Mouse (Mus musculus) inflammation-experienced regulatory T-cells, adult 6 months (primary cell): Measurements from ENCODE around the gene Pou5f2. TPM values are rescaled to one million over a fixed set of nuclear protein-coding genes. Genes with fewer than 3 reads are reported as not detected.

Experiments
- ATAC-seq: one replicate; pipeline ENCODE4 v1.8.0; 2017
- polyA plus RNA-seq, 3 experiments: library from polyadenylated mRNA; unstranded; fragments of 100-300 nt; shearing (Covaris generic); gene quantifications; one replicate each; pipeline ENCODE4 v1.2.1; 2017

Gene Pou5f2
- 10 to 100 TPM in 2 of 3 experiments, 1 to 10 TPM in 1; 4.7 to 14.9 (median 11.8) TPM for polyA plus RNA-seq

GRCm38 (mm10) chr13:78024683-78025294 lies at the start of gene Pou5f2:
TSS of gene Pou5f2 (plus strand) at chr13:78024902.
- no peak for ATAC-seq

GRCm38 (mm10) chr13:77976248-77976647 lies 48.5 kb upstream of the Pou5f2 start:
- ATAC-seq: no peak

GRCm38 (mm10) chr13:77977121-77977520 lies 47.6 kb upstream of the Pou5f2 start:
- no peak for ATAC-seq

GRCm38 (mm10) chr13:77982105-77982851 lies 42.4 kb upstream of the Pou5f2 start:
- no peak for ATAC-seq

GRCm38 (mm10) chr13:77982852-77983202 lies 41.9 kb upstream of the Pou5f2 start:
- ATAC-seq: no peak

- no peak for ATAC-seq
These were observed 33.4 kb upstream of the Pou5f2 start for GRCm38 (mm10) chr13:77991189-77991886.

GRCm38 (mm10) chr13:78004649-78005048 lies 20.1 kb upstream of the Pou5f2 start:
- no peak for ATAC-seq

- no peak for ATAC-seq
These were observed 19.4 kb upstream of the Pou5f2 start for GRCm38 (mm10) chr13:78005344-78005743.

- no peak for ATAC-seq
These were observed 14.5 kb upstream of the Pou5f2 start for GRCm38 (mm10) chr13:78010176-78010575.

GRCm38 (mm10) chr13:78032821-78033220 lies 8.1 kb downstream of the Pou5f2 start:
- ATAC-seq: no peak

GRCm38 (mm10) chr13:78037203-78037602 lies 12.5 kb downstream of the Pou5f2 start:
- ATAC-seq: no peak

- no peak for ATAC-seq
These were observed 18.5 kb downstream of the Pou5f2 start for GRCm38 (mm10) chr13:78043203-78043602.

- ATAC-seq: no peak
These were observed 20.4 kb downstream of the Pou5f2 start for GRCm38 (mm10) chr13:78045116-78045515.

Other genes starting within 250 kb of the Pou5f2 start
- not detected for gene Nr2f1, start 174.9 kb downstream of the Pou5f2 start, polyA plus RNA-seq